Mouse (Mus musculus) MEL (cell line): Measurements from ENCODE around the gene Pramel1.

Source experiments
- CTCF ChIP-seq, 3 experiments: IDR thresholded peaks in 2 of 3; conservative IDR thresholded peaks in 1 of 3; 2 replicates each; pipeline ENCODE4 v1.5.1; 2011 to 2012; ENCODE audit warnings: low read length in 3 of 3, low read depth in 2 of 3, mild to moderate bottlenecking in 2 of 3, improper control_type of control experiment in 1 of 3, inconsistent platforms in 1 of 3, mixed read lengths in 1 of 3, moderate library complexity in 1 of 3; ENCODE audit not compliant: control insufficient read depth in 1 of 3, insufficient read depth in 1 of 3, poor library complexity in 1 of 3, severe bottlenecking in 1 of 3
- MAX ChIP-seq: IDR thresholded peaks from 2 replicates; pipeline ENCODE4 v1.6.1; 2011; ENCODE audit warnings: low read length, improper control_type of control experiment
- NELFE ChIP-seq: IDR thresholded peaks from 2 replicates; pipeline ENCODE4 v1.6.1; 2011; ENCODE audit warnings: low read depth, low read length, improper control_type of control experiment
- POLR2A ChIP-seq, 2 experiments: IDR thresholded peaks; 2 replicates each; pipeline ENCODE4 v1.6.1; 2011 to 2012; ENCODE audit warnings: low read length in 2 of 2, mild to moderate bottlenecking in 2 of 2, control low read depth in 1 of 2, improper control_type of control experiment in 1 of 2, low read depth in 1 of 2, moderate library complexity in 1 of 2; ENCODE audit not compliant: control insufficient read depth in 1 of 2, insufficient read depth in 1 of 2, poor library complexity in 1 of 2
- TAL1 ChIP-seq: IDR thresholded peaks from 2 replicates; pipeline ENCODE4 v1.6.1; 2012; ENCODE audit warnings: mild to moderate bottlenecking, inconsistent platforms, low read length, moderate library complexity, mixed read lengths
- TCF12 ChIP-seq: IDR thresholded peaks from 2 replicates; pipeline ENCODE4 v1.6.1; 2014; ENCODE audit warnings: low read depth, mild to moderate bottlenecking, inconsistent platforms, low read length, improper control_type of control experiment, moderate library complexity

DNA sequence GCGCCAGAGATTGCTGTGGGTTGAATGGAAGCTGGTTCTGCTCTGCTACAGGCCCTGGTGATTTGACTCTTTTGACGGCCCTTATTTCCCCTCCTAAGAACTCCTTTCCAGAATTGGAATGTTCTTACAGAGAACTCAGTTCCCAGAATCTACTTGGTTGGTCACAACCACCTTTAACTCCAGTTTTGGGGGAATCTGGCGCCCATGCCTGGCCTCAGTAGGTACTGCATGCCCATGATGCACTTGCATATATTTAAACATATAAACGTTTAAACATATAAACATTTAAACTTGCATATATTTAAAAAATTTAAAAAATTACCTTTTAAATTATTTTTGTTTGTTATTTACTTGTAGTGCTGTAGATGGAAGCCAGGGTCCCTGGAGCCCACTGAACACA lies 10.6 kb upstream of the Pramel1 start:
- TF ChIP-seq MAX (no peak), CTCF (IDR thresholded peaks at IDR 0.05 in 2 of 3, conservative IDR thresholded peaks at IDR 0.05 in 1 of 3; ENCODE audit: control insufficient read depth in 1 of 3, insufficient read depth in 1 of 3, low read depth in 2 of 3, low read length in 3 of 3, poor library complexity in 1 of 3, severe bottlenecking in 1 of 3) (no peak), NELFE (no peak), POLR2A (IDR thresholded peaks at IDR 0.05; ENCODE audit: control insufficient read depth in 1 of 2, insufficient read depth in 1 of 2, low read depth in 1 of 2, low read length in 2 of 2, poor library complexity in 1 of 2) (no peak), TAL1 (no peak), TCF12 (no peak)
